Mouse (Mus musculus) forelimb bud, embryonic 11.5 days (tissue): ENCODE data around the gene Slc35b1.
A peak's percentile ranks its signal among the peaks of the same experiment; 100 is the strongest.

Experiments used
- DNase-seq: peaks from one replicate; pipeline ENCODE4 v3.0.0-alpha.2; 2012; ENCODE audit warnings: low read depth, low spot score

Gene Slc35b1

GRCm38 (mm10) chr11:95384319-95384972, at the start of gene Slc35b1:
TSS of gene Slc35b1 (plus strand) at chr11:95384692.
- DNase-seq, result peak; percentile 99

GRCm38 (mm10) chr11:95336568-95337128, 47.8 kb upstream of the Slc35b1 start, which contains the start of gene Fam117a:
TSS of gene Fam117a (plus strand) at chr11:95337018.
- peak; percentile 92 for DNase-seq

GRCm38 (mm10) chr11:95337129-95337813, 47.2 kb upstream of the Slc35b1 start:
- peak; percentile 69 for DNase-seq

- DNase-seq, result no peak
Observed at GRCm38 (mm10) chr11:95337846-95338342, 46.6 kb upstream of the Slc35b1 start.

- no peak for DNase-seq
Observed at GRCm38 (mm10) chr11:95339471-95340021, 44.9 kb upstream of the Slc35b1 start.

- peak; percentile 18 for DNase-seq
Observed at GRCm38 (mm10) chr11:95340259-95340658, 44.2 kb upstream of the Slc35b1 start.

GRCm38 (mm10) chr11:95340664-95341063, 43.8 kb upstream of the Slc35b1 start:
- DNase-seq, result peak; percentile 16

- DNase-seq, result no peak
Observed at GRCm38 (mm10) chr11:95343180-95343579, 41.3 kb upstream of the Slc35b1 start.

- peak; percentile 19 for DNase-seq
Observed at GRCm38 (mm10) chr11:95344181-95344580, 40.3 kb upstream of the Slc35b1 start.

- DNase-seq, result no peak
Observed at GRCm38 (mm10) chr11:95350289-95350688, 34.2 kb upstream of the Slc35b1 start.

- no peak for DNase-seq
Observed at GRCm38 (mm10) chr11:95350960-95351359, 33.5 kb upstream of the Slc35b1 start.

GRCm38 (mm10) chr11:95352686-95353085, 31.8 kb upstream of the Slc35b1 start:
- DNase-seq, result no peak

GRCm38 (mm10) chr11:95353226-95353625, 31.3 kb upstream of the Slc35b1 start:
- DNase-seq, result no peak

- no peak for DNase-seq
Observed at GRCm38 (mm10) chr11:95354228-95354944, 30.1 kb upstream of the Slc35b1 start.

- DNase-seq, result no peak
Observed at GRCm38 (mm10) chr11:95354945-95355660, 29.4 kb upstream of the Slc35b1 start.

- no peak for DNase-seq
Observed at GRCm38 (mm10) chr11:95355661-95356011, 28.9 kb upstream of the Slc35b1 start.

- no peak for DNase-seq
Observed at GRCm38 (mm10) chr11:95356039-95356438, 28.5 kb upstream of the Slc35b1 start.

GRCm38 (mm10) chr11:95356469-95357273, 27.8 kb upstream of the Slc35b1 start:
- no peak for DNase-seq

GRCm38 (mm10) chr11:95358263-95358662, 26.2 kb upstream of the Slc35b1 start:
- DNase-seq, result no peak

- no peak for DNase-seq
Observed at GRCm38 (mm10) chr11:95364388-95364787, 20.1 kb upstream of the Slc35b1 start.
